8 mouse cellular contexts compared by ENCODE assay signal in the genomic region with DNA sequence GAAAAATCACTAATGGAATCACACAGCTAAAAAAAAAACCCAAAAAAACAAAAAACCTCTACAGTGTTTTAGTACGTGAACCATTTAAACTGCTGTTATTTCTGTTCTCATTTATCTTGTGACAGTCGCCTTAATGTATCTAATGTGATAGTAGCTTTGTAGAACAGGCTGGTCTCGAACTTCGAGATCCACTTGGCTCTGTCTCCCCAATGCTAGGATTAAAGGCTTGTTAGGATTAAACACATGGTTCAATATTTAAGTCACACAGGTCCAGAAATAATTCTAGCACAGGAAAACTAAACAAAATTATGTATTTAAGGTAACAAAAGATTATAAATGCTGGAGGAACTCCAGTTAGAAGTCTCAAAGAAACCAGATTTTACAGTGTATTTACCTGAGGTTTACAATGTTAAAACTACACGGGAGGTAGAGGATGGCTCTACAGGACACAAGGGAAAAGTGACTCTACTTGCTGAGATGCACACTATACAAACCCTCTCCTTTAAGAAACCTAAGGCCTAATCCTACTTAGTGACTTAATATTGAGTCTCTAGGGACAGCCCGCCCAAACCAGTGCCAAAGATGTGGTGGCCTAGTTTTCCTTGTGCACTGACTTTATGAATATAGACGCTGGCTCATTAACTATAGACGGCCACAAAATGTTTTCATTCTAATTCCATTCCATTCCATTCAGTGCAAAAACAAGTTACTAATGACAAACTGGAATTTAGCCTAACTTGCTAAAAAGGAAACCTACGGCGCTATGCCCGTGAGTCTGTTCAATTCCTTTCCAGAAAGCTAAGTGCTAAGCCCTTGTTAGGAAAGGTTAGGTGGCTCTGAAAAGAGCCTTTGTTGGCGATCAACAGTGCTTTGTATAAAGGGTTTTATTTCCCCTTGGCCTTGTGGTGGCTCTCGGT. TPM values are rescaled to one million over a fixed set of nuclear protein-coding genes. Genes with fewer than 3 reads are reported as not detected.
A peak's percentile ranks its signal among the peaks of the same experiment; 100 is the strongest.
DNase-seq lines count a peak whose midpoint lies in the region; ATAC-seq and TF ChIP-seq lines count a peak whose summit lies in the region.

No protein-coding gene starts in this region.

- TF ChIP-seq POLR2A in CH12.LX (IDR thresholded peaks at IDR 0.05; ENCODE audit: low read depth, low read length): peak; percentile 78

- TF ChIP-seq CTCF in CH12.LX (conservative IDR thresholded peaks at IDR 0.05 in 1 of 2, IDR thresholded peaks at IDR 0.05 in 1 of 2; ENCODE audit: low read depth in 2 of 2, low read length in 2 of 2): no peak

- peak overlapping the region; percentile 76 for H3K9ac ChIP-seq in CH12.LX (ENCODE audit: insufficient read depth, low read depth)
- peak overlapping the region; percentile 66 for H3K9ac ChIP-seq in embryonic facial prominence, embryonic 14.5 days (ENCODE audit: low read depth, low read length)
- H3K9ac ChIP-seq in stomach, embryonic 15.5 days: peak overlapping the region; percentile 16; the same call in 1 of the 2 replicates

- peak; percentile 73 for DNase-seq in heart, embryonic 10.5 days (ENCODE audit: low spot score)
- DNase-seq in heart, adult 11 months: no peak
- peak; percentile 79 for DNase-seq in CH12.LX (ENCODE audit: extremely low read depth)
- DNase-seq in embryonic facial prominence, embryonic 14.5 days (ENCODE audit: low spot score): no peak
- peak; percentile 45 for DNase-seq in liver
- DNase-seq in T-cell, adult 2 months (ENCODE audit: low spot score): no peak
- DNase-seq in kidney, postnatal 14 days: no peak

- dilution Hi-C loops in CH12.LX (cut with MboI; ENCODE audit: extremely low pct_ligation_motif_present, extremely low pct_unique_long_range_greater_than_20kb, low sequenced_read_pairs): no loop called here

- no peak for TF ChIP-seq RAD21 in CH12.LX (IDR thresholded peaks at IDR 0.05; ENCODE audit: low read depth, low read length)

- H3K27me3 ChIP-seq in heart, embryonic 10.5 days (ENCODE audit: insufficient read depth, poor library complexity, severe bottlenecking): no peaks in the 10 kb centered on the region
- H3K27me3 ChIP-seq in CH12.LX (replicated peaks): no peaks in the 10 kb centered on the region
- no peaks in the 10 kb centered on the region for H3K27me3 ChIP-seq in embryonic facial prominence, embryonic 14.5 days (replicated peaks; ENCODE audit: control insufficient read depth, insufficient read depth, low read length)
- H3K27me3 ChIP-seq in stomach, embryonic 15.5 days (replicated peaks): no peaks in the 10 kb centered on the region

- peaks cover 6% of the 10 kb centered on the region; the same call in 1 of the 2 replicates for H3K4me1 ChIP-seq in heart, embryonic 10.5 days
- peaks cover 0 to 36% of the 10 kb centered on the region in 2 experiments; a peak in 2 of 4 replicates for H3K4me1 ChIP-seq in CH12.LX (ENCODE audit: control insufficient read depth in 1 of 2, insufficient read depth in 2 of 2)
- peaks cover 23% of the 10 kb centered on the region for H3K4me1 ChIP-seq in embryonic facial prominence, embryonic 14.5 days (ENCODE audit: control insufficient read depth, insufficient read depth, low read length)
- H3K4me1 ChIP-seq in stomach, embryonic 15.5 days: peaks cover 8% of the 10 kb centered on the region; the same call in 1 of the 2 replicates

- H3K36me3 ChIP-seq in heart, embryonic 10.5 days: no peaks in the 10 kb centered on the region
- H3K36me3 ChIP-seq in CH12.LX (replicated peaks in 1 of 2; ENCODE audit: control insufficient read depth in 1 of 2, insufficient read depth in 1 of 2, low read length in 1 of 2): no peaks in the 10 kb centered on the region
- no peaks in the 10 kb centered on the region for H3K36me3 ChIP-seq in embryonic facial prominence, embryonic 14.5 days (ENCODE audit: control insufficient read depth, insufficient read depth, low read length)
- no peaks in the 10 kb centered on the region for H3K36me3 ChIP-seq in stomach, embryonic 15.5 days

- H3K79me2 ChIP-seq in CH12.LX (replicated peaks; ENCODE audit: control insufficient read depth, extremely low read depth, insufficient read depth, poor library complexity, severe bottlenecking): no peaks in the 10 kb centered on the region

- in situ Hi-C loops in CH12.LX (cut with MboI; ENCODE audit: low pct_ligation_motif_present, low pct_unique_long_range_greater_than_20kb, low sequenced_read_pairs): loop anchor here (10.0 to 25.0 kb wide), 2 partner anchors 1383 to 1720 kb away; partner anchors contain the start of genes Abt1, Hist1h1a, Hist1h2ab and Hist1h3a

- H3K4me2 ChIP-seq in CH12.LX (ENCODE audit: insufficient read depth, low read depth, poor library complexity, severe bottlenecking): peak overlapping the region; percentile 41
- H3K4me2 ChIP-seq in embryonic facial prominence, embryonic 14.5 days (ENCODE audit: low read depth, low read length): peak overlapping the region; percentile 61
- peak overlapping the region; percentile 79 for H3K4me2 ChIP-seq in stomach, embryonic 15.5 days

- peak overlapping the region; percentile 53 for H3K4me3 ChIP-seq in heart, embryonic 10.5 days
- peak overlapping the region; percentile 35 to 48 (median 36) for H3K4me3 ChIP-seq in CH12.LX (replicated peaks in 1 of 3; ENCODE audit: low read depth in 2 of 3, low read length in 2 of 3, poor library complexity in 1 of 3)
- H3K4me3 ChIP-seq in embryonic facial prominence, embryonic 14.5 days (ENCODE audit: low read depth, low read length): peak overlapping the region; percentile 42
- peak overlapping the region; percentile 40 for H3K4me3 ChIP-seq in stomach, embryonic 15.5 days (replicated peaks)

- 5% methylated on average over 13 of the region's 13 CpGs for WGBS in heart, embryonic 10.5 days
- WGBS in embryonic facial prominence, embryonic 14.5 days: 2% methylated on average over 13 of the region's 13 CpGs
- WGBS in stomach, embryonic 15.5 days: 3% methylated on average over 13 of the region's 13 CpGs

- H3K9me3 ChIP-seq in heart, embryonic 10.5 days: no peaks in the 10 kb centered on the region
- H3K9me3 ChIP-seq in CH12.LX (replicated peaks; ENCODE audit: low read length): no peaks in the 10 kb centered on the region
- no peaks in the 10 kb centered on the region for H3K9me3 ChIP-seq in embryonic facial prominence, embryonic 14.5 days (ENCODE audit: control insufficient read depth, low read length)
- no peaks in the 10 kb centered on the region for H3K9me3 ChIP-seq in stomach, embryonic 15.5 days

- TF ChIP-seq EP300 in CH12.LX (IDR thresholded peaks at IDR 0.05; ENCODE audit: low read length): no peak

- ATAC-seq in embryonic facial prominence, embryonic 14.5 days (ENCODE audit: low read depth): no peak
- no peak for ATAC-seq in stomach, embryonic 15.5 days (ENCODE audit: insufficient read depth, low FRiP score, low read depth)

- H3K27ac ChIP-seq in heart, embryonic 10.5 days: peak overlapping the region; percentile 87
- peak overlapping the region; percentile 87 for H3K27ac ChIP-seq in CH12.LX (ENCODE audit: insufficient read depth, low read depth)
- peak overlapping the region; percentile 92 for H3K27ac ChIP-seq in embryonic facial prominence, embryonic 14.5 days (replicated peaks; ENCODE audit: low read depth, low read length)
- peak overlapping the region; percentile 90 for H3K27ac ChIP-seq in stomach, embryonic 15.5 days

TF ChIP-seq in CH12.LX, 34 proteins besides CTCF, POLR2A, EP300 and RAD21 (continues in another document):
- peak; percentile 39 for TF ChIP-seq MXI1 (IDR thresholded peaks at IDR 0.05; ENCODE audit: low read depth, low read length)
- no peak for TF ChIP-seq USF1 (IDR thresholded peaks at IDR 0.05; ENCODE audit: low read depth, low read length)
- TF ChIP-seq ELF1 (IDR thresholded peaks at IDR 0.05; ENCODE audit: low read depth, low read length): no peak
- no peak for TF ChIP-seq USF2 (conservative IDR thresholded peaks at IDR 0.05; ENCODE audit: low read depth, low read length)

RNA-seq across cellular contexts. Expression of gene Hist1h4i, which starts 0.7 kb away (rescaled TPM):
- 10.6 and 21.8 TPM in 2 replicates for polyA plus RNA-seq in heart, embryonic 10.5 days (2016; fragmentation: Nextera tagmentation; extraction: Ambion mirVana)
- 768 and 812 TPM in 2 replicates for total RNA-seq in CH12.LX (2012; rRNA removed)
- total RNA-seq in CH12.LX (2014; rRNA removed): 29.9 and 35.7 TPM in 2 replicates
- polyA plus RNA-seq in CH12.LX (2012; ENCODE audit: insufficient read length, low read depth): 6.4 TPM in 2 replicates
- polyA plus RNA-seq in embryonic facial prominence, embryonic 14.5 days (2014; fragmentation: Nextera tagmentation; extraction: Ambion mirVana): 11.8 and 13.3 TPM in 2 replicates
- polyA plus RNA-seq in stomach, embryonic 15.5 days (2015; fragmentation: Nextera tagmentation; extraction: Ambion mirVana): 19.1 and 19.3 TPM in 2 replicates

RNA-seq across cellular contexts. Expression of gene Hist1h2ag, which starts 0.8 kb away (rescaled TPM):
- polyA plus RNA-seq in heart, embryonic 10.5 days (2016; fragmentation: Nextera tagmentation; extraction: Ambion mirVana): 18.7 and 42.5 TPM in 2 replicates
- total RNA-seq in CH12.LX (2012; rRNA removed) (576 and 708 TPM in 2 replicates), CH12.LX (2014; rRNA removed) (21.8 and 22.0 TPM in 2 replicates)
- polyA plus RNA-seq in CH12.LX (2012; ENCODE audit: insufficient read length, low read depth): 7.3 and 13.0 TPM in 2 replicates
- 24.9 and 28.8 TPM in 2 replicates for polyA plus RNA-seq in embryonic facial prominence, embryonic 14.5 days (2014; fragmentation: Nextera tagmentation; extraction: Ambion mirVana)
- 36.1 and 42.9 TPM in 2 replicates for polyA plus RNA-seq in stomach, embryonic 15.5 days (2015; fragmentation: Nextera tagmentation; extraction: Ambion mirVana)

RNA-seq across cellular contexts. Expression of gene Hist1h2bj, which starts 1.1 kb away (rescaled TPM):
- 8.3 and 12.9 TPM in 2 replicates for polyA plus RNA-seq in heart, embryonic 10.5 days (2016; fragmentation: Nextera tagmentation; extraction: Ambion mirVana)
- total RNA-seq in CH12.LX (2012; rRNA removed): 1,723 and 1,790 TPM in 2 replicates
- total RNA-seq in CH12.LX (2014; rRNA removed): 23.2 and 23.8 TPM in 2 replicates
- polyA plus RNA-seq in CH12.LX (2012; ENCODE audit: insufficient read length, low read depth): 0.72 and 2.5 TPM in 2 replicates
- polyA plus RNA-seq in embryonic facial prominence, embryonic 14.5 days (2014; fragmentation: Nextera tagmentation; extraction: Ambion mirVana): 3.4 and 7.4 TPM in 2 replicates
- 7.8 and 8.5 TPM in 2 replicates for polyA plus RNA-seq in stomach, embryonic 15.5 days (2015; fragmentation: Nextera tagmentation; extraction: Ambion mirVana)

RNA-seq across cellular contexts. Expression of gene Hist1h2bk, which starts 6.2 kb away (rescaled TPM):
- 3.1 and 6.4 TPM in 2 replicates for polyA plus RNA-seq in heart, embryonic 10.5 days (2016; fragmentation: Nextera tagmentation; extraction: Ambion mirVana)
- 2,586 and 2,636 TPM in 2 replicates for total RNA-seq in CH12.LX (2012; rRNA removed)
- 38.2 and 47.2 TPM in 2 replicates for total RNA-seq in CH12.LX (2014; rRNA removed)
- 3.7 and 8.1 TPM in 2 replicates for polyA plus RNA-seq in CH12.LX (2012; ENCODE audit: insufficient read length, low read depth)
- 3.9 and 6.6 TPM in 2 replicates for polyA plus RNA-seq in embryonic facial prominence, embryonic 14.5 days (2014; fragmentation: Nextera tagmentation; extraction: Ambion mirVana)
- polyA plus RNA-seq in stomach, embryonic 15.5 days (2015; fragmentation: Nextera tagmentation; extraction: Ambion mirVana): 4.6 and 5.5 TPM in 2 replicates

RNA-seq across cellular contexts. Expression of gene Hist1h2ah, which starts 6.5 kb away (rescaled TPM):
- polyA plus RNA-seq in heart, embryonic 10.5 days (2016; fragmentation: Nextera tagmentation; extraction: Ambion mirVana): 3.5 and 4.5 TPM in 2 replicates
- total RNA-seq in CH12.LX (2012; rRNA removed) (628 and 652 TPM in 2 replicates), CH12.LX (2014; rRNA removed) (4.9 and 8.1 TPM in 2 replicates)
- polyA plus RNA-seq in CH12.LX (2012; ENCODE audit: insufficient read length, low read depth): 2.3 and 4.5 TPM in 2 replicates
- 13.1 TPM in 1 of 2 replicates, not detected in the other for polyA plus RNA-seq in embryonic facial prominence, embryonic 14.5 days (2014; fragmentation: Nextera tagmentation; extraction: Ambion mirVana)
- polyA plus RNA-seq in stomach, embryonic 15.5 days (2015; fragmentation: Nextera tagmentation; extraction: Ambion mirVana): 4.9 and 13.3 TPM in 2 replicates

Comparison
In these comparisons a context has a peak if more than half of its experiments do, and no peak if none do; other contexts are left out.
1. DNase-seq: peak in heart, embryonic 10.5 days (single experiment), CH12.LX (single experiment) and liver (single experiment); none in heart, adult 11 months (single experiment), embryonic facial prominence, embryonic 14.5 days (single experiment), T-cell, adult 2 months (single experiment) and kidney, postnatal 14 days (single experiment).
2. H3K9ac ChIP-seq: peak in every context shown above with its lines; median percentile 76 in CH12.LX; 66 in embryonic facial prominence, embryonic 14.5 days; 16 in stomach, embryonic 15.5 days.
3. Peak in every context shown above with its lines, with median percentiles within 50 percentile points of each other: H3K27ac ChIP-seq, H3K4me3 ChIP-seq and H3K4me2 ChIP-seq.